Comparison of ENCODE assay signal across 8 mouse cellular contexts in the genomic region with DNA sequence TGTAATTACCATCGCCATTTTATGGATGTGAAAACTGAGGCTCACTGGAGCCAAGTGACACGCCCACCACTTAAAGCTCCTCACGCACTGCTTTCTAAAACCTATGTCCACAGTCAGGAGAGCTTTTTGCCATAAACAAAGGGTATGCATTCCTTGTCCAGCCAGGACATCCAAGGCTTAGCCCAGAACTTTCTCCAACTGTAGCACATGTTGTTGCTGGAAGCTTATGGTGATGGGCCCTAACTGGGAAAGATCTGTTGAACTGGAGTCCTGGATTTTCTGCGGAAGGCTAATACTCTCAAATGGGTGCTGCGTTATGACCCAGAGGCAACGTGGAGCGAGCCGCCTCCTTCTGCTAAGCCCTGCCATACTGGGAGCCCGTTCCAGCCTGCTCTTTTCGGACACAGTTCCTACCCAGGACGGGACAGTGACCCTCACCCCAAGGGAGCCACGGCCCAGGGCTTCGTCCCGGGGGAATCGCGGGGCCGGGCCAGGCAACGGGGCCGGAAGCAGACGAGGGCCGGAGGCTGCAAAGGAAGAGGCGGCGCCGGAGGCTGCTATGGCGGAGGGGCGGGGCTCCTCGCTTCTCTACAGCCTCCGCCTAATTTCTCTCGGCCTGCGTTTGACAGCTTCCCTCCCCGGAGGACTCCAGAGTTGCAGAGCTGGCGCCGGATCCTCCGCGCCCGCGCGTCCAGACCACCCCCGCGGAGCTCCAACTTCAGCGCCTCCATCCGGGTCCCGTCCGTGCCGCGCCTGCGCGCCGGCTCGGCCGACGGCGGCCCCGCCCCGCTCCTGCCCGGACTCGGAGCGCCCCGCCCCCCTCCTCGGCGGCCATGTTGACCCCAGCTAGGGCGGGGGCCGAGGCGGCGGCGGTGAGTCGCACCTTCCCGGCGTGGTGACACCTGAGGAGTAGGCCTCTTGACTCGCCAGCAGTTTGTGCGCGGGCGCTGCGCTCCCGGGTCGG. TPM values are rescaled to one million over a fixed set of nuclear protein-coding genes. Genes with fewer than 3 reads are reported as not detected.
DNase-seq lines count a peak whose midpoint lies in the region; ATAC-seq lines count a peak whose summit lies in the region.

A gene (minus strand): TSS at position 767 of the 964 bp plus-strand sequence.

- peak; percentile 30 for ATAC-seq in megakaryocyte progenitor cell, adult 5-6 weeks (replicated peaks; ENCODE audit: poor library complexity)

- intact Hi-C loops in gastrocnemius, postnatal 14 days (cut with DNase I; ENCODE audit: low total_unique reads) = loop anchor here (2.0 to 5.0 kb wide), 3 partner anchors 80 to 157 kb away; no protein-coding TSS in a partner anchor
- intact Hi-C loops in left cerebral cortex, postnatal 10 days (cut with DNase I) = loop anchor here (1.0 to 5.0 kb wide), 3 partner anchors 81 to 157 kb away; no protein-coding TSS in a partner anchor

- peak; percentile 96 to 97 for DNase-seq in adrenal gland, adult 18-20 months (ENCODE audit: low spot score in 2 of 2)
- DNase-seq in embryo, embryonic 10 days (ENCODE audit: low spot score) = peak; percentile 87
- DNase-seq in gastrocnemius, postnatal 14 days = peak; percentile 94
- DNase-seq in induced T-regulatory cell, adult 2 months (ENCODE audit: low read depth) = peak; percentile 94
- DNase-seq in left cerebral cortex, postnatal 10 days (ENCODE audit: extremely low spot score in 1 of 2, low spot score in 2 of 2) = peak; percentile 90 to 97
- peak; percentile 96 for DNase-seq in right cerebral cortex, postnatal 14 days
- DNase-seq in urinary bladder, postnatal 25 days (ENCODE audit: low spot score) = peak; percentile 95

RNA-seq across cellular contexts. Expression of the gene that starts here (rescaled TPM):
- total RNA-seq in adrenal gland, adult 18-20 months (2021) = 10 to 100 TPM; 16.3 to 20.4 TPM
- total RNA-seq in gastrocnemius, postnatal 14 days (2021) = 1 to 10 TPM; 9.4 to 9.9 TPM
- total RNA-seq in left cerebral cortex, postnatal 10 days (2021) = 10 to 100 TPM in 1 of 2 experiments, 1 to 10 TPM in 1; 8.8 to 10.1 TPM
- total RNA-seq in megakaryocyte progenitor cell, adult 5-6 weeks (2015) = 5.1 and 8.5 TPM in 2 replicates
- 5.0 and 5.2 TPM in 2 replicates for total RNA-seq in megakaryocyte progenitor cell, adult 5-6 weeks (2017)

Comparison
In these comparisons a context has a peak if more than half of its experiments do, and no peak if none do; other contexts are left out.
1. Peak in every context shown above with its lines: DNase-seq and ATAC-seq.